Mouse (Mus musculus) ovary, postnatal 36 days (tissue): ENCODE data around the gene Syngr1.

Experiments
- DNase-seq: peaks from one replicate; pipeline ENCODE4 v3.0.0; 2022; ENCODE audit warnings: low spot score, mixed read lengths

Gene Syngr1

GRCm38 (mm10) chr15:80145397-80145796, 54.3 kb downstream of the Syngr1 start:
- DNase-seq = no peak

GRCm38 (mm10) chr15:80146153-80146552, 55.0 kb downstream of the Syngr1 start:
- no peak for DNase-seq

GRCm38 (mm10) chr15:80147090-80147489, 56.0 kb downstream of the Syngr1 start:
- DNase-seq = no peak

- no peak for DNase-seq
Observed at GRCm38 (mm10) chr15:80147511-80147910, 56.4 kb downstream of the Syngr1 start.

- DNase-seq = no peak
Observed at GRCm38 (mm10) chr15:80148565-80148964, 57.4 kb downstream of the Syngr1 start.

GRCm38 (mm10) chr15:80149517-80149916, 58.4 kb downstream of the Syngr1 start:
- no peak for DNase-seq

GRCm38 (mm10) chr15:80152663-80153062, 61.5 kb downstream of the Syngr1 start:
- DNase-seq = no peak

- no peak for DNase-seq
Observed at GRCm38 (mm10) chr15:80153757-80154156, 62.6 kb downstream of the Syngr1 start.

GRCm38 (mm10) chr15:80155707-80156106, 64.6 kb downstream of the Syngr1 start:
- DNase-seq = no peak

GRCm38 (mm10) chr15:80157197-80157943, 66.2 kb downstream of the Syngr1 start:
- DNase-seq = no peak

- DNase-seq = no peak
Observed at GRCm38 (mm10) chr15:80158001-80158706, 67.0 kb downstream of the Syngr1 start.

- no peak for DNase-seq
Observed at GRCm38 (mm10) chr15:80158707-80159090, 67.6 kb downstream of the Syngr1 start.

GRCm38 (mm10) chr15:80159286-80159901, 68.3 kb downstream of the Syngr1 start:
- no peak for DNase-seq

- no peak for DNase-seq
Observed at GRCm38 (mm10) chr15:80160223-80160622, 69.1 kb downstream of the Syngr1 start.

GRCm38 (mm10) chr15:80160726-80161125, 69.6 kb downstream of the Syngr1 start:
- DNase-seq = no peak

GRCm38 (mm10) chr15:80161199-80161598, 70.1 kb downstream of the Syngr1 start:
- DNase-seq = no peak

GRCm38 (mm10) chr15:80162401-80162964, 71.3 kb downstream of the Syngr1 start:
- DNase-seq = no peak

GRCm38 (mm10) chr15:80163274-80163673, 72.1 kb downstream of the Syngr1 start:
- no peak for DNase-seq

GRCm38 (mm10) chr15:80163716-80164115, 72.6 kb downstream of the Syngr1 start:
- no peak for DNase-seq

GRCm38 (mm10) chr15:80165396-80165795, 74.3 kb downstream of the Syngr1 start:
- no peak for DNase-seq
